Mouse (Mus musculus): Measurements from ENCODE around the gene Senp8. TPM values are rescaled to one million over a fixed set of nuclear protein-coding genes. Genes with fewer than 3 reads are reported as not detected.

Gene Senp8
- total RNA-seq, 4 experiments from 2014 or later: 7.7 to 9.4 (median 7.8) TPM

DNA sequence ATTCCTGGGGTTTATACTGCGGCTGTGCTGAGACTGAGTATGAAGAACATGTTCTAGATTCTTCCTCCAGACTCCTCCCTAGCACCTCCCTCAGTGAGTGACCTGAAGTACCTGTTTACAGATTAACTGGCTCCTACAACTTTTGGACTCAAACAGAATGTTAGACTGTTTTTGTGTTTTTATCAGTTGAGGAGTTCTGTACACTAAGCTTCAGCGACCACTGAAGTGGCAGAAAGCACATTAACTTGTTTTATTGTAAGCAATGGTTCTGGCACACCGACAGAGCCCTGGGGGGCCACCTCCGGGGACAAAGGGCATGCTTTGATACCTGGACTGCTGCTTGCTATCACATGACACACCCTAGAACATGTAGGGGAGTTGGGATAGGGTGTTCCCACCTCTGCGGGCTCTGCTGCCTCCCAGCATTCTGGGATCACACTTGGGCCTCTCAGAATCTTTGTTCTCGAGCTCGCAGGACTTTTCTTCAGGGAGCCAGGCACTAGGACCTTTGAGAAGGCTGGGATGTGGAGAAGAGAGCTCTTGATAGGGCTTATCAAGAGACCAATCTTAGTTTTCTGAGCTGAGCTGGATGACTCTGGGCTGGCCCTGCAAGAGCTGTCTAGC is 34.1 kb downstream of the Senp8 start:
- DNase-seq (ENCODE audit: low spot score in 2 of 2): no peak

DNA sequence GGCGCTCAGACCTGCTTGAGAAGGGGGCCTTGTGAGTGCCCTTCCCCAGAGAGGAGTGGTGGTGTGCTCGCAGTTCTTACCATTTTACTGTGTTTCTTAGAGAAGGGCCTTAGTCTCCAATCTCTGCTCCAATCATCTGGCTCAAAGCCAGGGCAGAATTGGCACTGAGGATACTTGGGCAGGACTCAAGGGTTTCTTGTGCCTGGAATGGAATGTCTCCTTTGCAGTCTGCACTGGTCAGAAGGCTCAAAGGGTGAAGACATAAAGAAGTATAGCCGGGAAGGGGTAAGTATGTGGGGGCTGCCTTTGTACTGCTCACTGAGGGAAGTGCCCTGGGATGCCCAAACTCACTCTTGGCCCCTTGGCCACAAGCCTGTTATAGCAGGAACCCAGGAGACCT is 41.3 kb downstream of the Senp8 start:
- no peak for DNase-seq (ENCODE audit: low spot score in 2 of 2)

DNA sequence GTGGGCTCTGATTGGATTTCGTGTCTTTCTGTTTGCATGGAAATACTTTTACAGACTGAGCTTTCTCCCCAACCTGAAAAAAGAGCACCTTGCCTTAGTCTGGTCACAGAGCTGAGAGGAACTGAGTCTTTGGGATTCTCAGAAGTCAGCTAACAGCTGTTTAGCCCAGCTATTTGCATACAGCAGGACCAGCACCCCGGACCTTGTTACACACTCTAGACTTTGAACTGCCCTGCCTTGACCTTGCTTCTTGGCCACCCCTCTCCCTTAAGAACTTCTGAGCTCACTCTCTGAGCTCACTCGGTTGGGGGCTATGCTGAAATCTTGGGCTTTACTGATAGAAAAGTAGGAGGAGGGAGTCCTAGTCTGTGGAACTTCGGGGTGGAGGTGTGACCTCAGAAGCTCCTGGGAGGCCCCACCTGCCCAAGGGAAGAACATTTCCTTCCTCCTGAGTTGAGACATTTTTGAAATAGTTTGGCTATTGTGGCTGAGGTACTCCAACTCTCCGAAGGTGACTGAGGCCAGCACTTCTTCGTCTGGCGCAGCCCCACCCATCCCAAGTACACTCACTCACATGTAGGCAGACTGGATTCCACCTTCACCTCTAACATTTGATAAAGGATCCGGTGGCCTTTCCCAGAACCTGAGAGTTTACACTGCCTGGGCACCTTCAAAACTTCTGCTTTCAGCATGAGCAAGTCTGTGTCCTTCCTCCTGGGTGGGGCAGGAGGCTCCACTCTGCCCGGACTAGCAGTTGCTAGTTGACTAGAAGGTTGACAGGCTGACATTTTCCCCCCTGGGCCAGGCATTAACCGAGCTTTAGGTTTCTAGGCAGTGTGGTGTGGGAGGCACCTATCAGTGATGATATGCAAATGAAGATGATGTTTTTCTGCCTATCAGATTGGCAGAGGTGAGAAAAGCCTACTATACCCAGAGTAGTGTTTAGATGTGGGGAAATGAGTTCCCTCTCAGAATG is 43.4 kb downstream of the Senp8 start:
- DNase-seq (ENCODE audit: low spot score in 2 of 2): no peak

DNA sequence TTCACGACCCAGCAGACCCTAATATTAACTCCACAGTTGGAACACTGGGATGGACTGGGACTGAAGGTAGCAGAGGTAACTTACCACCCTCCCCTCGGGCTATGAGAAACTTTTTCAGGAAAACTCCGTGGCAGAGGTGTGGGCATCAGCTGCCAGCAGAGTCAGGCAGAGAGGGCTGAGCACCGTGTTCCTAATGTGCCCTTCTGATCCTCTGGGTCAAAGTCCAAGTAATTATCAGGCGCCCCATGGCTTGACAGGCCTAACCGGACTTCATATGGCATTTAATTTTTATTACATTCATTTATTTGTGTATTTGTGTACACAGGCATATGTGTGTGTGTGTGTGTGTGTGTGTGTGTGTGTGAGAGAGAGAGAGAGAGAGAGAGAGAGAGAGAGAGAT is 47.4 kb downstream of the Senp8 start:
- no peak for DNase-seq (ENCODE audit: low spot score in 2 of 2)

GRCm38 (mm10) chr9:59701094-59701493 is 49.4 kb downstream of the Senp8 start:
- no peak for DNase-seq (ENCODE audit: low spot score in 2 of 2)

GRCm38 (mm10) chr9:59696381-59696780 is 54.1 kb downstream of the Senp8 start:
- no peak for DNase-seq (ENCODE audit: low spot score in 2 of 2)

GRCm38 (mm10) chr9:59695451-59695813 is 55.1 kb downstream of the Senp8 start:
- no peak for DNase-seq (ENCODE audit: low spot score in 2 of 2)

DNA sequence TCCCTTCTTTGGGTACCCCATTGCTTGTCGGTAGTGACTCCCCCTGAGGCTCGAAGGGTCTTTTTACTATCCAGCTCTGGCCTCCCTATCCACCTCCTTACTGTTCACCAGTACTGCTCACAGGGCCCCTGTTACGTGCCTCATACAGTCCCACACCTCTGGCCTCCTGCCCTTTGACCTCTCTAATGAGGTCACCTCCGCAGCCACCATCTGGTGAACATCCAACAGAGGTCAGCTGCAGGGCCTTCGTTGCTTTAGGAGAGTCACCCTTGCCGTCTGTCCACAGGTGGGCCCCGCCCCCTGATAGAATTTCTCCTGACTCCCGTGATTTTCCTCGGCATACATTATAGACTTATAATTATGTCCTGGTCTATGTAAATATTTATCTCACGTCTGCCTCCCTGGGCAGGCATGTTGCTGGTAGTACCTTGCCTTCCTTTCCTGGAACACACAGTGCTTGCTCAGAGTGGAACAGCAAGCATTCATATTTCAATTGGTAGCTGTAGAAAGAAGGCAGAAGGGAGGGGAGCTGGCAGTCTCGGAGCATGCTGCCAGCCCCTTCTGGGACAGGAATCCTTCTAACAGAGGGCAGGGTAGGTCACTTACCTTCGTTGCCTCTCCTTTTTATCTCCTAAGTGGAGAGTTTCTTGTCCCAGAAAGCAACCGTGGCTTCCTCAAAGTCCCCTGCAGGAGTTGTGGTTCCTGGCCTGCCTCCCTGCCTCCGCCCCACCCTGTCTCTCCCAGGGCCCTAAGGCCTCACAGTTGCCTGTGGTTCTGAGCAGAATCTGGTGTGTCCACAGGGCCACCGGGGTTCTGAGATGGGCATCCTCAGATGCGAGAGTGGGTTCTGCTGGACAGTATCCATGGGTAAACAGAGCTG is 55.7 kb downstream of the Senp8 start:
- DNase-seq (ENCODE audit: low spot score in 2 of 2): no peak

GRCm38 (mm10) chr9:59692145-59692544 is 58.4 kb downstream of the Senp8 start:
- DNase-seq (ENCODE audit: low spot score in 2 of 2): peak in 1 of 2 experiments; percentile 67

- peak; percentile 75 to 88 for DNase-seq (ENCODE audit: low spot score in 2 of 2)
Observed at GRCm38 (mm10) chr9:59691635-59692094, 58.8 kb downstream of the Senp8 start.

- DNase-seq (ENCODE audit: low spot score in 2 of 2): peak in 1 of 2 experiments; percentile 78
Observed at GRCm38 (mm10) chr9:59687416-59688046, 63.0 kb downstream of the Senp8 start.

Other genes starting within 250 kb of the Senp8 start
- 100 to 1,000 TPM in 1 of 4 experiments, 10 to 100 TPM in 3; 47.1 to 108 (median 62.0) TPM for gene Hexa, start 211.2 kb downstream of the Senp8 start, total RNA-seq (2022)
- gene Tmem202, start 210.9 kb downstream of the Senp8 start, total RNA-seq (2022): 1 to 10 TPM; 2.5 to 4.5 (median 4.0) TPM
- 10 to 100 TPM; 22.3 to 29.6 (median 26.5) TPM for gene Celf6, start 172.8 kb downstream of the Senp8 start, total RNA-seq (2022)
- 100 to 1,000 TPM; 126 to 142 (median 130) TPM for gene Parp6, start 133.4 kb downstream of the Senp8 start, total RNA-seq (2022)
- gene Pkm, start 94.3 kb downstream of the Senp8 start, total RNA-seq (2022): 1,000 to 10,000 TPM; 1,371 to 1,512 (median 1,415) TPM
- 10 to 100 TPM in 3 of 4 experiments, 1 to 10 TPM in 1; 8.1 to 14.0 (median 10.7) TPM for gene Gramd2, start 70.6 kb downstream of the Senp8 start, total RNA-seq (2022)
- gene Myo9a, start 186 bp upstream of the Senp8 start, total RNA-seq (2022): 10 to 100 TPM; 66.3 to 92.0 (median 74.4) TPM
- not detected for gene Nr2e3, start 209.9 kb upstream of the Senp8 start, total RNA-seq (2022)